Mouse (Mus musculus) 3T3-L1 (cell line): ENCODE results near the gene Sgsh.
A peak's percentile ranks its signal among the peaks of the same experiment; 100 is the strongest.
"Not testable (repeated sequence)": the region's sequence is repeated elsewhere in the genome, so short reads cannot be mapped to it uniquely, and the experiment has no call there.

Experiments used
- DNase-seq: peaks from one replicate; pipeline ENCODE4 v3.0.0-alpha.2; 2015; ENCODE audit warnings: low read depth, low spot score

Gene Sgsh

DNA sequence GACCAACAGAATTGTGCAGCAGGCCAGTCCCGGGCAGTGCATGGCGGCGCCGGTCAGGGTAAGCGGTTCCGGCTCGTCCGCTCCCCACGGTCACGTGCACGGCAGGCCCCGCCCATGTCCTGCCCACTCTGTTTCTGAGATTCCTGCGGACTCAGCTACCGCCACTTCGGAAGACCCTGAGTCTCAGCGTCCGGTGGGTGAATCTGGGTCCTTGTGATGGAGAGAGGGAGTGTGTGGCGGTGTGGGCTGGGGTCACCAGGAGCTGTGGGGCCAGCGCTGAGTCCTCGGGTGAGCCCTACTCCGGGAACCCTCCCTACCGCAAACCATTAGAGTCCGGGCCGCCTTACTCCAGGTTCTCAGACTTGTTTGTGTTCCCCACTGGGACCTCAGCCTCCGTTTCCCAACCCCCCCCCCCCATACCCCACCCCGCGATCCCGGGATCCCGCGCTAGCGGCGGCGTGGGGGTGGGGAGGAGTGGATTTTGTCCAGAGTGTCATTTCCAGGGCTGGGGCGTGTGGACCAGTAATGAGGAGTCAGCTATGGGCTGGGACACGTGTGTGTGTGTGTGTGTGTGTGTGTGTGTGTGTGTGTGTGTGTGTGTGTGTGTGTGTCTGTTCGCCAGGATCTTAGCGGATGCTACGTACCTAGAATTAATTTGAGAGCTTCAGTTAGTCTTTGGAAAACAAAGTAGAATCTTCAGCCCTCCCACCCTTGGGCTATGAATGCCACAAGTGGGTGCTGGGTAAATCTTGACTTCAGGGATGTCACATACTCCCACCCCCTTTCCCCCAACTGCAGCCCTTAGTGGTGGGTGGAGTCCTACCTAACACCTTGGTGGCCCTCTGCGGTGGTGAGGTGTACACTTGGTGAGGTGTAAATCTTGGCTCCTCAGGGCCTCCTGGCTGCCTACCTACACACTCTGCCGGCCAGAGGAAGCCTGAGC is at the start of gene Sgsh, which contains the start of gene Slc26a11:
TSS of gene Sgsh (minus strand) at position 94 of the 943 bp plus-strand sequence.
TSS of gene Slc26a11 (plus strand) at position 115 of the 943 bp plus-strand sequence.
- DNase-seq: peak; percentile 84

DNA sequence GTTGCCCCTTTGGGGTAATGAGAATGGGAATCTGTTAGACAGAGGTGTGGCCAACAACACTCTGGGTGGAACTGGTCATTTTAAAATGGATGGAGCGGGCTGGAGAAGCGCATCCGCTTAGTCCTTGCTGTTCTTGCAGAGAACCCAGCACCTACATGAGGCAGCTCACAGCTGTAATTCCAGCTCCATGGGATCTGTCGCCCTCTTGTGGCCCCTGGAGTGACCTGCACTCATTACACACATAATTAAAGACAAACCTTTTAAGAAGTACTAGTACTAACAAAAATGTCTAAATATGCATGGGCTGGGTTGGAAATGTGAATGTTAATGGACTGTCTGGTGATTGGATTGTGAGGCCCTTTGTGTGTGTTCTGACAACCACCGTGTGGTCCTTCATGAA is 49.3 kb upstream of the Sgsh start:
- DNase-seq: peak; percentile 71

DNA sequence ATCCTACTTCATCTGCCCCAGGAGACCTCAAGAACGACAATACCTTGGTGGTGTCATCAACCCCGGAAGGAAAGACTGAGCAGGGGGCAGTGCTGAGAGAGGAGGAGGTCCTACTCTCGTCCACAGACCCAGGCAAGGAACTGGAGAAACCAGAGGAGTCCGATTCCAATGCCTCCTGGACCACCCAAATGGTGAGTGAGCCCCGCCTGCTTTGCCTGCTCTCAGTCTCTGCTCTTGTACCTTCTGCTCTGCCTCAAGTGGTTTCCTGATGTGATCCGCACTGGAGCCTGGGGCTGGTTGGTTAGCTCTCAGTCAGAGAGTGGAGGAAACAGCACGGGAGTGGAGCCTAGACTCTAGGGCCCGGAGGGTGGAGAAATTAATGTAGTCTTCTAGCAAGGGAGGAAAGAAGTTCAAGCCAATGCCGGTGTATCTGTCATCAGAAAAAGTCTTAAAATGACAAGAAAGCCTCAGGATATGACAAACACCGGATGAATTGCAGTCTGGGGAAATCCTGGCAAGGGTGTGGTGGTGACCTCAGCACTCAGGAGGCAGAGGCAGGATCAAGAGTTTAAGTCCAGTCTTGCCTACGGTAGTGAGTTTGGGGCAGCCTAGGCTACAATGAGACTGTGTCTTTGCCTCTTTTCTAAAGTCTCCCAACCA is 47.3 kb upstream of the Sgsh start:
- DNase-seq: peak; percentile 63

DNA sequence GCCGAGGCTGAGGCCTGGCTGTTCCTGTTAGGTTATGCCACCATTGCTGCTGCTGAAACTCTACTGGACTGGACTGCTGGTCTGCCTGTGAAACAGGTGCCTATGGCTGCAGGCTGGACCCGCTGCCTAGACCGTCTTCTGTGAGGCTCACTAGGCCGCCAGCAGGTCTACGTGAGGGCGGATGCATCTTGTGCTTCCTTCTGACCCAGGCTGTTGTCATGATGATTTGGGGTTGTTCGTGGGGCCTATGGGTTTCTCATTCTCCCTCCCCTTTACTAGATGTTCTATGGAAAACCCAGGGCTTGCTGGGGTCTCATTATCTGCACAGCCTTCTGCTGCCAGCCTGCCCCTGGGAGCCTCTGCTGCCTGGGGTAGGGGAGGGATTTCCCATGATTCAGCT is 41.1 kb upstream of the Sgsh start:
- DNase-seq: no peak

DNA sequence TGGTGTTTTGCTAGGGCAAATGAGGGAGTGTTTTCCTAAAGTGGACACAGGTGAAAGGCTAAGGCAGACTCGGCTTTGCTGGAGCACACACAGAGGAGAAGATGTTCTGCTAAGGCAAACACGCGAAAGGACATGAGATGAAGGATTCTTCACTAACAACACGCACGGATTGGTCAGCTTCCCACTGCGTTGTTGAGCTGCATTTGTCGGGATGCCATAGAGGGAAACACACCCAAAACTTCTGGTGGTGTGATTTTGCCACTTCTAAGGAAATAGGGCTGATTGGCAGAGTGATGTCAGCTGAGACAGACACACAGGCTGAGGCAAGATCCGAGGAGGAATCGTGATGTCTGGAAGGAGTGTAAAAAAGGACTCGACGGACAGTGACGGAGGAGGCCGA is 40.6 kb upstream of the Sgsh start:
- no peak for DNase-seq

DNA sequence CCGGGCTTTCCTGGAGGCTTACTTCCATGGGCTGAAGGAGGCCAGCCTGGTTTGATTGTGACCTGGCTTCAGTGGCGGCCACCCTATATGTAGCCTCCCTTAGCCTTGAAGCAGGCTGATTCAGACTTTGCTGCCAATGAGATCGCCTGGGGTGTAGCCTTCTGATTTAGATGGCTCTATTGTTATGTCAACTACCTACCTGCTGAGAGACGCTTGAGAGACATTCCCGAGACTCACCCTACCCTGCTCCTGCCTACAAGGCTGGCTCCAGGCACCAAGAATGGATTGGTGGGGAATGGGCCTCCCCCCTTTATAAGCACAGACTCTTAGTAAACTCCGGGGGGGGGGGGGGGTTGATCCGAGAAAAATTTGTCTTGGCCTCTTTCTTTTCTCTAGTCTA is 40.1 kb upstream of the Sgsh start:
- DNase-seq: no peak

DNA sequence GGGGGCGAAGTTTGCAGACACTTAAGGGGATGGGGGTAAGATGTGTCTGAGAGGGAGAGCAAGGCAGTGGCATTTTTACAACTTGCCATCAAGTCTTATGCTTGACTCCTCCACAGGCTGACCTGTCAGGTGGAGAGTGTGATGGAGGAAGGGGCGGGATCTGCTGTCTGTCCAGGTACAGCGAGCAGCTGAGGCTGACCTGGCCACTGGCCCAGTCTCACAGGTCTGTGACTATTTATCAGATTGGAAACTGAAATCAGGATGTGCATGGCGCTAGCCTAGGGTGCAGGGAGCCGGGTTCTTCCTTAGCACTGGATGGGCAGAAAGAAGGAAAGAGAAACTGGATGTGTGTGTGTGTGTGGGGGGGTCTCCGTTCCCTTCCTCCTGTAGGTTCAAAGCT is 38.9 kb upstream of the Sgsh start:
- DNase-seq: peak; percentile 12

DNA sequence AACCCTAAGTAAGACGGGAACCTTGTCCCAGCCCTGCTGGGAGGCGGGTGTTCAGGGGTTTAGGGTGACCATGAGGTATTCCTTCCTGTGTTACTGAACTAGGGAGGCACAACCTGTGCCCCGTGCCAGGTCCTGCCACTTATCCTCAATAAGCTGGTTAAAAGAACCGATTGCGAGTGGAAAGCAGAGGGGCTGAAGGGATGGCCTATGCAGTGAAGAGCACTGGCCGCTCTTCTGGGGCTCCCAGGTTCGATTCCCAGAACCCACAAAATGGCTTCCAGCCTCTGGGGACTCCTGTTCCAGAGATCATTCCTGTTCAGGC is 38.1 kb upstream of the Sgsh start:
- no peak for DNase-seq

DNA sequence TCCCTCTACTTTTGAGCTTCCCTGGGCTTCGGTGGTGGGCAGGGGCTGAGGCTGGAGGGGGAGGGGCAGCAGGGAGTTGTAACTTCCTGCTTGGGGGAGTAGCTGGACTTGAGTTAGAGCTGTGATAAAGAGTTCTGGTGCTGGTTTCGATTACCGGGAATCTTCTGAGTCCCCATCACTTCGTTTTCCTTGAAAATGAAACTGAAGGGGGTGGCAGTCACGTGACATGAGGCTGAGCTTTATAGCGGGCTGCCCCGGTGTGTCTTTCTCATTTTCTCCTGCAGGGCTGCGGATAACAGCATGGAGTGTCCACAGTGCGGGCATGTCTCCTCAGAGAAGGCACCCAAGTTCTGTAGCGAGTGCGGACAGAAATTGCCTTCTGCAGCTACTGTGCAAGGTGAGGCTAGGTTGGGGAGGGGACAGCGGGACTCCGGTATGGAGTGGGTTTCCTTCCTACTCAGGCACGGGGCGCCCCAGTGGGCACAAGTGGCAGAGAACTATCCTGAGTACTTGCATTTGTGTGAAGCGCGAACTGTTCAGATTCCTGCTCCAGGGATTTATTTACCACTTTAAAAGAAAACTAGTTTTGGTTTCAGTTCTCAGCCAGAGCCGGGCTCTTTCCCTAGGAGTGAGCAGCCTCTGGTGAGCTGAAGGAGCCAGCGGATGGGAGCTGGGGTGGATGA is 37.6 kb upstream of the Sgsh start, which contains the start of gene Rnf213:
TSS of gene Rnf213 (plus strand) at position 301 of the 683 bp plus-strand sequence.
- DNase-seq: peak; percentile 89

DNA sequence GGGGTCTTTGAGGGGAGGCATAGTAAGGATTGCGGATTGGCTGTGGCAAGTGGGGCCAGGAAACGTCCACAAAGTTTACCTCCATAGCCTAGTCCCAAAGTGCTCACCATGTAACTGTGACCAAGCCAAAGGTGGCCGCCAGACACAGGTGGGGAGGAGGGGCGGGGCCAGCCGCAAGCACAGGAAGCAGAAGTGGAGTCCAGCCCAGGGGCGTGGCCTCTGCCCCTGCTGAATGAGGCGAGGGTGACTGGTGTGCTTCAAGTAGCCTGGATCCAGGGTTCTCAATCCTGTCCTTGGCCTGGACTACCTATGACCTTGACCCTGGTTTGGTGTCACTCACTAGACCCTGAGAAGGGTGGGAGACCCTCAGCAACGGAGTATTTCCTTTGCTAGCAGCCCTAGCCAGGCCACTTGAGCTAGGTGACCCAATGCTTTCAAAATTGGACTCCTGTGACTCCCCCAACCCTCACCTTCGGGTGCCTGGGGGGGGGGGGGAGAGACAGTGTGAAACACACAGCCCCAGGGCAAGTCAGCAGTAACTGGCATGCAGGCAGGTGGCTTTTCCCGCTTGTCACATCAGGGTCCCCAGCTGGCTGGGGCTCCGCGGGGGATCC is 36.8 kb upstream of the Sgsh start:
- DNase-seq: peak; percentile 45

DNA sequence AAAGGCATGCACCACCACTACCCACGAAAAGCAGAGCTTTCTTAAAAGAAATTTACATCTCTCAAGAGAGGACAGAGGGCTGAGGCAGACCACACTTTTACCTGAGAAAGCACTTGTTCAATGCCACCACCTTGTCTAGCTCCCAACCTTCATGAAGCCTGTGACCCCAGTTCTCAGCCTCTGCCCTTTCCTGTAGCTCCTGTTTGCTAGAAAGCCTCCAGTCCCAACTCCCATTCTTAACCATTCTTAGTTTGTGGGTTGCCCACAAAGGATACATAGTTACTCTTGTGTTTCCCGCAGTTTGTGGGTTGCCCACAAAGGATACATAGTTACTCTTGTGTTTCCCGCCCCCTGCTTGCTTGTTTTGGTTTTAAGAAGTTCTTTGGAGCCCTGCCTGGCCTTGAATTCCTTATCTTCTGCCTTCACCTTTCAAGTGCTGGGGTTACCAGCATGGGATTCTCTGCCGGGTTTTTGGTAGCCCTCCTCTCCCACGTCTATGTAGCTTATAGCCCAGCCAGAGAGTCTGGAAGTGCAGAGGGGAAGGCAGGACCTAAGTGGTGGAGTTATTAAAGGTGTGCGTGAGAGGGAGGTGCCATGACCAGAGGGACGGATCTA is 36.2 kb upstream of the Sgsh start:
- DNase-seq: peak; percentile 42

DNA sequence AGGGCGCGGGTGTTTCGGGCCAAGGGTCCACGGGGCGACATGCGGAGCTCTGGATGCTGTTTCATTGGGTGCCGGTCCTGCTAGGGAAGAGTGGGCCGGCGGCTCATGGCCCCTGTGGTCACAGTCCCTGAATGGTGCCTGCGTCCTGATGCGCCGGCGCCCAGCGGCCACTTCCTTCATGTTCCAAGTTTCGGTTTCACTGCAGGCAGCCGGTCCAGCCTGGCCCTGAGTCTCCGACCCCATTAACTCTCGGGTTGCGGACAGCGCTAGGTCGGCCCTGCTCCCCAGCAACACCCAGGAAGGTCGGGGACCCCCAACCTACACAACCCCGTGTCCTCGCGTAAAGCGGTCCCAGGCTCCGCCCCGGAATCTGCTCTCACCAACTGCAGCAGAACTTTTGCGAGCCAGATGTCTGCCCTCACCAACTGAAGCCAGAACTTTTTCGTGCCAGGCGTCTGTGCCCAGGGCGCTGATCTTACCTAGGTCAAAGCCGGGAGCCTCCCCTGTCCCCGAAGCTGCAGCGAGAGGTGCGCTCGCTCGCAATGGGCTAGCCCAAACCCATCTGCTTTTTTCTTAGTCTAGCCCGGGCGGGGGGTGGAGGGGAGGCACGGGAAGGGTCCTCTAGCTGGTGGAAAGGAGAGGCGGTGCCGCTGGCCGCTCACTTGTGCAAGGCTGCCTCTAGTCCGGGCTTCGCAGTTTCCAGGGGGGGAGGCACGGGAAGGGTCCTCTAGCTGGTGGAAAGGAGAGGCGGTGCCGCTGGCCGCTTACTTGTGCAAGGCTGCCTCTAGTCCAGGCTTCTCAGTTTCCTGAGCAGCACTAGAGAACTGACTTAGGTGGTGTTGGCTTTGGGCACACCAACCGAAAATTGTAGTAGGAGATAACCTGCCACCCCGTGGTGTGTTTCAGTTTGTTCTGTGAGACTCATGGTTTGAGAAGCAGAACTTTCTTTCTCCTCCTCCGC is 35.2 kb upstream of the Sgsh start:
- peak; percentile 75 for DNase-seq

DNA sequence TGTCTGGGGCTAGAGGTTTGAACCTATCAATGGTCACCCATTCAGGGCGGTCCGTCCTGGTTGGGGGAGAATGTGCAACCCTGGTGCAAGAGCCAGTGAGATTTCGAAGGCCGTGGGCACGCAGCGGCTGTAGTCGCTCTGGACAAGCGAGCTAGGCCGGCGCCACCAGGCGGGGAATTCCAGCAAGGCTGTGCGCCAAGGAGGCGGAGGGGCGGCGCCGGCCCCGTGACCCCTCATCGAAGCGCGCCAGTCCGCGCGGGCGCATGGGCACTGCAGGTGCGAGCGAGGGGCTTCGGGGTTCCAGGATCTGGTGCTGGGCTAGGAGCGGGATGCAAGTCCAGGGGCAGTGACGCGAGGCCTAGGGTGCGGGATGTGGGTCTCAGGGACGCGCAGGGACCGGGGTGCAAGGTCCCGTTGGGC is 34.5 kb upstream of the Sgsh start:
- DNase-seq: peak; percentile 92

DNA sequence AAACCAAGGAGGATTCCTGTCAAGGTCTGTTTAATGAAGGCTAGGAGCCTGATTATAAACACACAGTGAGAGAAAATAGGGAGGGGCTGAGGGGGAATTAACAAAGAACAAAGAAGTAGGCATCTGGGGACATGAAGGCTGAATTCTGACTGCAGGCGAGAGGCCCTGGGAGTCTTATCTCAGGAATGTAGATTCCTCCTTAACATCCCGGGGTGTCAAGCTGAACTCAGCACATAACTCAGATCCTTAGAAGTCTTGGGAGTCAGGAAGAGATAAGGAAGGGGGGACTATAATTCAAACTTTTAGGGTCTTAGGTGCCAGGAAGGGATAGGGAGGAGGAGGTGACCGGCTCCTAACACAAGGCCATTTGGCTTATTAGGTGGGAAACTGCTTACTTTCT is 31.9 kb upstream of the Sgsh start:
- DNase-seq: not testable (repeated sequence)

DNA sequence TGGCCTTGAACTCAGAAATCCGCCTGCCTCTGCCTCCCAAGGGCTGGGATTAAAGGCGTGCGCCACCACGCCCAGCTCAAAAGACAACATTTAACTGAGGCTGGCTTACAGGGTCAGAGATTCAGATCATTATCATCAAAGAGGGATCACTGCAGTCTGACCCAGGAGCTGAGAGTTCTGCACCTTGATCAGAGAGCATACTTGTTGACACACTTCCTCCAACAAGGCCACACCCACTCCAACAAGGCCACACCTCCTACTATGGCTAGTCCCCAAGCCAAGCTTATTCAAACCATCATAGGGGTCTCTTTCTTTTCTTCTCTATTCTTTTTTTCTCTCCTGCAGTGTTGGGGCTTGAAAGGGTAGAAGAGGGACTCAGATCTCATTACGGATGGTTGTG is 31.0 kb upstream of the Sgsh start:
- no peak for DNase-seq

DNA sequence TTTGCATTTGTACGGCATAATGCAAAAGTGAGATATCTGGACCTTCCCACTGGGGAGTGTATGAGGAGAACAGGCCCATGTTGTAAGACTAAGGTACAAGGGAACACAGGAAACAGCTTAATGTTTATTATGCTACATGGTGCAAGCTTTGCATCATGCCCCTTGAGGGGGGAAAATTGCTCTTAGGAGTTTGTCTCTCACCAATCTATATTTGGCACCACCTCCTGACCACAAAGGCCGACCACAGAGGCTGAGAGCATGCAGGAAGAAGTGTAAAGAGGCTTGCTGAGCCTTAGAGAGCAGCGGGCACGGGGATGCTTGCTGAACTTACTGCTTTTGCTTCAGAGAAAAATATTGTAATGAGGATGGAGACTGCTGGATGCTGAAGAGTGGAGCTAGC is 29.6 kb upstream of the Sgsh start:
- peak; percentile 90 for DNase-seq

DNA sequence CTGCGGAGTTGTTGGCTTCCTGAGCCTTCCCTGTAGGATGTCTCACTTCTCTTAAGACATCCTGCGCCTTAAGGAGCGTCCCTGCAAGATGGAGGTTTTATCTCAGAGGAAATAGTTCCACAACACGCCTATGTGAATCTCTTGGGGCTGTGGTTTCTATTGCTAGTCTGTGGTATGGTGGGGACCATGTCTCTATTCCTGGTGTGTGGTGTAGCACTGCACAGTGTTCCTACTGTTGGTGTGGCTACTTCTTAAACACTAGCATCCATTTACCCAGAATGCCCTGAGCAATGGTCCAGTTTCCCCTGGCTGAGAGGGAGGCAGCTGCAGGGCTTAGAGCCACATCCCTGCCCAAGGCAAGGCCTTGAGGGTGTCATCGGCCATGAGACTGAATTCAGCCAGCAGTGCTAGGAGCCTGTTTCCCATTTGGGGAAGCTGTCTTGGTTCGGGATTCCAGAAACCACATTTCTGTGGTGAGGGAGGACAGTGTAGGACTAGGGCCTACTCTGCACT is 27.1 kb upstream of the Sgsh start:
- DNase-seq: no peak

DNA sequence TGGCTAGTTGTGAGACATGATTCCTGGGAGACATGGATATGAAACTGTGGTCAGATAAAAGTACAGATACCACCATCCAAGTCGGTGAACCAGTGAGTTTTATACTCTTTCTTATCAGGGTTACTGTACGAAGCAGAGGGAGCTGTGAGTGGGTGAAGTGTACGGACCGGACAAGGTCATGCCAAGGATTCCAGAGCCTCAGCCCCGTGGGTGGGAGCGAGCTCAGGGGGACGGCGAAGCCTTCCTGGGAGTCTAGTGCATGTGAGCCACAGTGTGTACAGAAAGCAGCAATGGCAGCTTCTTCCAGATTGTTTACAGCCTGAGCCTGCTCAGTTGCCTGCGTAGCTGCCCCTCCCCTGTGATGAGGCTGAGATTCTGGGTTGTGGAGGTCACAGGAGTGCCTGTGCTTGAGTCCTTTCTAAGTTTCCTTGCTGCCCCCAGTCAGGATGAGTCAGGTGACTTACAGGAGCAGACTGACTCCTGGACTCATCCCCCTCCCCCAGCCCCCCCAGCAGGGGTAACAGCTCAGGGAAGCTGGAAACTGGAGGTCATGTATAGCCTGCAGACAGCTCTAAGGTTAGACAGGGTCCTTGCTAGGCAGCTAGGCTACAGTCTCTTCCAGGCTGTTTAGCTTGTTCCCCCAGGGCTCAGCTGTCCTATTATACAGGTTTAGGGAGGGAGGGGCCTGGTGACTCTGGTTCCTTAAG is 26.4 kb upstream of the Sgsh start:
- DNase-seq: no peak

DNA sequence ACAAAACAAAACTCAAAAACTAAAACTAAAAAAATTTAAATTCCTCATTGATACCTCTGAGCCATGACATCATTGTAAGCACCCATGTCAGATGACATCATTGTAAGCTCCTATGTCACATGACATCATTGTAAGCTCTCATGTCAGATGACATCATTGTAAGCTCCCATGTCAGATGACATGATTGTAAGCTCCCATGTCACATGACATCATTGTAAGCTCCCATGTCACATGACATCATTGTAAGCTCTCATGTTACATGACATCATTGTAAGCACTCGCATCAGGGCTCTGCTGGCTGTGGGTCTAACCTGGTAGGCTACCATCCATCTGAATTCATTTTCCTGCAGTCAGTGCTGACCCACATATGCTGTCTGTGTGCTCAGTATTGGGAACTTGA is 23.2 kb upstream of the Sgsh start:
- peak; percentile 28 for DNase-seq
